Mouse (Mus musculus) Patski (cell line): ENCODE data around the gene Gosr1. TPM values are rescaled to one million over a fixed set of nuclear protein-coding genes. Genes with fewer than 3 reads are reported as not detected.

ENCODE experiments used
- ATAC-seq: fragments of 100-300 bp; one replicate; pipeline ENCODE4 v1.8.0; 2021
- CTCF ChIA-PET: fragments of 350-600 bp; sonication (Branson Sonifier 250); formaldehyde crosslinking; loops from one replicate; lab custom pipeline; 2022; ENCODE audit warnings: inconsistent platforms; lab: Charles Lee
- POLR2A ChIA-PET: fragments of 350-600 bp; sonication (Branson Sonifier 250); formaldehyde crosslinking; loops from one replicate; lab custom pipeline; 2022; ENCODE audit warnings: antibody characterized with exemption, inconsistent platforms; lab: Charles Lee
- DNase-seq: peaks from one replicate; pipeline ENCODE4 v3.0.0-alpha.2; 2011; ENCODE audit warnings: low read depth, low spot score
- H3K27me3 ChIP-seq: fragments of 371-371 bp; one replicate; pipeline ENCODE4 v1.5.1; 2021
- CTCF ChIP-seq: fragments of 100-300 bp; IDR thresholded peaks from one replicate; pipeline ENCODE4 v1.5.1; 2021
- in situ Hi-C: fragments of 300-500 bp; cut with MboI; formaldehyde crosslinking; loops from 3 replicates; pipeline ENCODE4 v1.11.1; 2018; ENCODE audit warnings: low pct_unique_long_range_greater_than_20kb, mixed read lengths
- polyA plus RNA-seq: library from polyadenylated mRNA; unstranded; gene quantifications from one replicate; pipeline ENCODE4 v1.2.3, GENCODE M21; 2021

Gosr1 gene
- polyA plus RNA-seq, 1 experiment from 2014 or later: 49.7 TPM

DNA sequence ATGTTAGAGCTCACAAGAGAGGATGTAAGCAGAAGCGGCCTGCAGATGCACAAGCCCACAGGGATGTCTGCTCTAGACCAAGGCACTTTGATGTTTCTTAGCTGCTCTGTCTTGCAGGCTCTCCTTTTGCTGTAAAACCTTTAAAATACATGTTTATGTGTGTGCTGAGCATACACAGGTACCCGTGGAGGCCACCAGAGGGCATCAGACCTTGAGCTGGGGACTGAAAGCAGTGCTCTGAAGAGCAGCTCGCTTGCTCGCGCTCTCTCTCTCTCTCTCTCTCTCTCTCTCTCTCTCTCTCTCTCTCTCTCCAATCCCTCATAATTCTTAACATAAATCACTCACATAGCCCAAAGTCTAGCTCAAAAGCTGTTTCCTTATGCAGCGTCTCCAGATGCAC is 24.3 kb downstream of the Gosr1 start:
- CTCF ChIA-PET: interaction anchor here (0.7 to 2.0 kb wide), 9 partner anchors 9 to 83 kb away, joined by 3 to 7 read pairs (median 4); partner anchors contain the start of gene Trarg1
- DNase-seq: no peak
- POLR2A ChIA-PET: no interaction called here
- in situ Hi-C loops: loop anchor here (5.0 kb wide), 1 partner anchor 52 kb away; no protein-coding TSS in a partner anchor
- no peak for ATAC-seq
- H3K27me3 ChIP-seq: no peaks in the 10 kb centered on the region
- peak; percentile 75 for TF ChIP-seq CTCF

DNA sequence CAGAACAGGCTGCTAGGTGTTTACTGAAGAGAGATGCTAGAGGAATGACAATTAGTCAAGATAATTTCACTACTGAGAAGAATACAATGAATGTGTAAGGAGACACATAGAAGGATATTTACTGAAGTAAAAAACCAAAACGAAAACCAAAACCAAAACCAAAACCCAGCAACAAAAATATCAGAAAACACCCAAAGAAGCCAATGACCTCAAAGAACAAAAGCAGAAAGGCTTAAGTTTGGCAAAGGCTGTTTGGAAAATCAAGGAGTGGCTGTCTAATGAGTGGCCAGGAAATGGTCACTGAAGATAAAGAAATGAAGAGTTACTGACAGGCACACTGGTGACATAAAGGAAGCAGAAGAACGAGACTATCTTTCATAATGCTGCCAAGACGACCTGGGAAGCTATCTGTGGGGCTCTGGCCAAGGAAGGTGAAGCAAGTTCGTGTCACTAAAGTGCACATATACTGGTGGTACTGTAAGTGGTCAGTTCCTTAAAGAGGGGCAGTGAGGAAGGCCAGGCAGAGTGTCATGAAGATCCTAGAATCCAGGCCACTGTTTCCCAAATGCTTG is 27.5 kb downstream of the Gosr1 start:
- CTCF ChIA-PET: no interaction called here
- no peak for TF ChIP-seq CTCF
- in situ Hi-C loops: loop anchor here (5.0 kb wide), 1 partner anchor 49 kb away; no protein-coding TSS in a partner anchor
- POLR2A ChIA-PET: no interaction called here
- ATAC-seq (no peak), DNase-seq (no peak)
- no peaks in the 10 kb centered on the region for H3K27me3 ChIP-seq

DNA sequence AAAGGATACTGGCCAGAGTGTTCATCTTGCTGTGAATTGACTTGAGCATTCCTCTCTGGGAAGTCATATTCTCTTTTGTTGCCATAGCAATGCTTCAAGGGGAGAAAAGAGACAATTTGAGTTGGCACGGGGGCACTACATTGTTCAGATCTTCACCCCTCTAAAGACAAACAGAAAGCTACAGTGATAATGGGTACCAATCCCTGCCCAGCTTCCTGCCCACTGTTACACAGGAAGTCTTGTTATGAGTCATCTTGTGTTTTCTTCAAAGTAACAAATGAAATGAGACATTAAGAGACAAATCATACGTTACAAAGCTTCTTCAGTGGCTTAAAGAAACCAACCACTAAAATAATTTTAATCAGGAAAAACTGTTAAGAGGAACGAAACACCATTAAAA is 28.8 kb downstream of the Gosr1 start:
- no peak for TF ChIP-seq CTCF
- CTCF ChIA-PET: no interaction called here
- in situ Hi-C loops: no loop called here
- POLR2A ChIA-PET: interaction anchor here (0.6 kb wide), 1 partner anchor 10 kb away, joined by 3 read pairs; no protein-coding TSS in a partner anchor
- no peaks in the 10 kb centered on the region for H3K27me3 ChIP-seq
- no peak for ATAC-seq
- DNase-seq: no peak

DNA sequence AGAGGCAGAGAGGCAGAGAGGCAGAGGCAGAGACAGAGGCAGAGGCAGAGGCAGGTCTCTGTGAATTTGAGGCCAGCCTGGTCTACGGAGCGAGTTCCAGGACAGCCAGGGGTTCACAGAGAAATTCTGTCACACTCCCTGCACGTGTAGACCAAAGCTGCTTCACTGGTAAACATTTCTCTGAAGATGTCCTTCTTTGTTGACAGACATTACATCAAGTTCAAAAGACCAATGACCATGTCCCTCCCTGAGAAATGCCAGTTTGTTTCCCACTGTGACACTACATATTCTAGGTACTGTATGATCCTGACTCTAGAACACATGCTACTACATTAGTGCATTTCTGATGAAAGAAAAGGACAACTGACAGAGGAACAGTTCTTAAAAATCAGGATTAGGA is 32.7 kb downstream of the Gosr1 start:
- ATAC-seq (no peak), DNase-seq (no peak)
- in situ Hi-C loops: no loop called here
- ChIA-PET CTCF (interaction anchor here (1.3 kb wide), 1 partner anchor 8 kb away, joined by 5 read pairs; no protein-coding TSS in a partner anchor), POLR2A (interaction anchor here (0.5 kb wide), 1 partner anchor 46 kb away, joined by 4 read pairs; no protein-coding TSS in a partner anchor)
- no peaks in the 10 kb centered on the region for H3K27me3 ChIP-seq
- no peak for TF ChIP-seq CTCF

DNA sequence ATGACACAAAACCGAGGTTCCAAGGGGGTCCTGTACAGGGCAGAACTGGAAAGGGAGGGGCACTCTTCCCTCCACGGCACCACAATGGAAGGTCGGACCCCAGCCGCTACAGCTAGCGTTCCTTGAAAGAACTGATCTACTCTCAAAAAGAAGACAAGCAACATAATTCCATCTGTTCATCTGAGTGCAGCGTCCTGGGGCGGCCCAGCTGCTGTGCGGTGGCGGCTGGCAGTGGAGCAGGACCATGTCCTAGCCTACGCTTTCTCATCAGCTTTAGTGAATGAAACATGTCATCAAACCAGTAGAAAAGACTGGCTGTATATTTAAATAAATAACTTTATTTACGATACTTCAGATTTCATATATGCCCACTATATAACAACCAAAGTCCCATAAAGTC is 35.3 kb downstream of the Gosr1 start:
- ChIA-PET CTCF (no interaction called here), POLR2A (no interaction called here)
- H3K27me3 ChIP-seq: no peaks in the 10 kb centered on the region
- no peak for TF ChIP-seq CTCF
- ATAC-seq (no peak), DNase-seq (no peak)
- in situ Hi-C loops: no loop called here

DNA sequence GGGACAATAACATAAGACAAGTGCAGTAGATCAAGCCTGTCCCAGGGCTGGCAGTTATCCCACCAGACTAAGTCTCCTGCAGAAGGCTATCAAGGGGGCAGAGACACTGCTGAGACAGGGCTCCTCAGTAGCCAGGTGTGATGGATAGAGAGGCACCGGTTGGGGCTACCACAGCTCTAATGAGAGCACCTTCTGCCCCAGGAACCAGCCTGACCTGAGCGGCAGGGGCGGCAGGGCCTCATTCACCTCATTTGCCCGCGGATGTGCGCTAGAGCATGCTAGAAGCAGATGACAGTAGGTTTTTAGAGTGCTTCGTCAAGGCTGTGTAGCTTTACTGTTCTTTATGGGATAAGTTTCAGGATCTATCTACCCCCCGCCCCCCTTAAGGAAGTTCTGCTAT is 39.5 kb downstream of the Gosr1 start:
- ATAC-seq (no peak), DNase-seq (no peak)
- H3K27me3 ChIP-seq: no peaks in the 10 kb centered on the region
- in situ Hi-C loops: no loop called here
- ChIA-PET POLR2A (interaction anchor here (0.7 kb wide), 2 partner anchors 10 to 136 kb away, joined by 3 read pairs; no protein-coding TSS in a partner anchor), CTCF (interaction anchor here (1.7 kb wide), 1 partner anchor 15 kb away, joined by 7 read pairs; no protein-coding TSS in a partner anchor)
- TF ChIP-seq CTCF: no peak

DNA sequence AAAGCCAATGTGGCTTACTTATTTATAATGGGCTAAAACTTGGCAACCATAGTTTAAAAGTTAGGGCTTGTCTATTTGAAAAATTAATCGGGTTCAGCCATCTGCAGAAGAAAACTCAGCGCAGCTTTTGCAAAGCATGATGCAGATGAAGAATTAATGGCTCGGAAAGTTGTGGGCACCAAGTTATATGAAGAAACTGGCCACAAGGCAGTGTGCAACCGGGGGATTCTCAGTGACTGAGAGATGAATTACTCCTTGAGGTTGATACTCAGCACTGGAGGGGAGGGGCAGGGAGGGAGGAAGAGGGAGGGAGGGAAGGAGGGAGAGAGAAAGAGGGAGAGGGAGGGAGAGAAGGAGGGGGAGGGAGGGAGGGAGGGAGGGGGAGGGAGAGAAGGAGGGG is 46.4 kb downstream of the Gosr1 start:
- TF ChIP-seq CTCF: no peak
- ATAC-seq: peak; percentile 65
- peaks cover 3% of the 10 kb centered on the region for H3K27me3 ChIP-seq
- ChIA-PET CTCF (no interaction called here), POLR2A (no interaction called here)
- in situ Hi-C loops: no loop called here
- peak; percentile 66 for DNase-seq

DNA sequence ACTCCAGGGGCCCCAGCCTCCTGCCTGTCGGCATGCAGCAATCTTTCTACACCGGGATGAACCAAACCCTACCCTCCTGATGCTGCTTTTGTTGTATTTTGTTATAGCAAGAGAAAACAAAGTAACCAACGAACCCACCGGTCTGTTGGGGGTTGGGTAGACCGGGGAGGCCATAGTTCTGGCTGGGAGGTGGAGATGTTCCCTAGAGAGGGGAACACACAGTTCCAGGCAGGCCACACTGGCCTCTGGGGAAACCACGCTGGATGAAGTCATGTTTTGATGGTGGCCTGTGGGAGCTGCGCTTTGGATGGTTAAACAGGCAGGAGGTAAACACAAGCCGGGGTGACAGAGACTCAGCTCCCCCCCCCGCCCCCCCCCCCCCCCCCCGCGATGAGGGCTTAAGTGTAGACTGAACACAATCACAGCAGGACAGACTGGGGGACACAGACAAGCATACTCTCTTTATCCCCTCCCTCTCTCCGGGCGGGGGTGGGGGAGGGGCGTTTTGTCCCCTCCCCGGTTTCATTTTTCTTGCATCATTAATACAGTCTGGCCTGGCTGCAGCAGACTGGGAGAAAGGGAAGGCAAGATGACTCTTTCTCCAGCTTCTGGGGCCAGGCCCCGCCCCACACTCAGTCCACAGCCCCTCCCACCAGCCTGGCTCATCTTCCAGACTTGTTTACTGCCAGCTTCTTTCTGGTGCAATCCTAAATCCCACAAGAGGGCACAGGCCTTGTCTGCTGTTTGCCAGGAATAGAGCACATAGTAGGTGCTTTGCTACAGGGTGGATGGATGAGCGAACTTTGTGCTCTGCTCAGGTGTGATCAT is 53.5 kb downstream of the Gosr1 start:
- ATAC-seq: peak; percentile 48
- in situ Hi-C loops: no loop called here
- peak; percentile 56 for DNase-seq
- ChIA-PET POLR2A (interaction anchor here (0.6 kb wide), 1 partner anchor 990 kb away, joined by 3 read pairs; no protein-coding TSS in a partner anchor), CTCF (no interaction called here)
- TF ChIP-seq CTCF: no peak
- peaks cover 3% of the 10 kb centered on the region for H3K27me3 ChIP-seq

DNA sequence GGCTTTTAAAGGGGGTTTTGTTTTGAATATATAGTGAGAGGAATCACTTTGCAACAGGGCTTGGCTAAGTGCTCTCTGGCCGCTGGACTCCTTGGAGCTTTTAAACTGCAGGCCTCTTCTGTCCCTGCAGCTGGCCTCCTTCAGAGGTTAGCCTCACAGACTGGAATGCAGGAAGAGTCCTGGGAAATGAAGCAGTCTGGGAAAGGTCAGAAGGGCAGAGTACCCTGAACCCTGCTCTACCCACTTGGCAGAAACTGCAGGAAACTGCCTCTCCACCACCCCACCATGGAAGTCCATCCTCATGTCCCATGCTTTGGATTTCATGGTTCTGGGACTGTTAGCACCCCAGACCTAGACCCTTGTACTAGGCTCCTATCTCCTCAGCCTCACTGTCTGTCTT is 54.5 kb downstream of the Gosr1 start:
- POLR2A ChIA-PET: no interaction called here
- H3K27me3 ChIP-seq: peaks cover 3% of the 10 kb centered on the region
- in situ Hi-C loops: no loop called here
- CTCF ChIA-PET: no interaction called here
- TF ChIP-seq CTCF: no peak
- ATAC-seq (no peak), DNase-seq (no peak)

DNA sequence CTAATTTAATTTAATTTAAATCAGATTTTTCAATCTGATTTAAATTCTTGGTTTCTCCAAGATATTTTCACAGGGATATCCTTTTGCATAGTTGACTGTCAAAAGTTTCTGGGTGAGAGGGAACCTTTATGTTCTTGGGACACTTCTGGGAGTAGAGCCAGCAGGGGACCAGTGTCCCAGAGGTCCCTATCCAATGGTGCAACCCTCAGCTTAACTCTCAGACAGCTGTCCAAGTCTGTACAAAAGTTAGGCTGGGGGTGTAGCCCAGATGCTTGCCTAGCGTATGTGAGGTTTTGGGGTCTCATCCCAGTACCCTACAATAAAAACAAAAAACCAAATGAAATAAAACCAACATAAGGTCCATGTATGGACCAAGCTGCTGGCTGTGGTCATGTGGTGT is 55.3 kb downstream of the Gosr1 start:
- CTCF ChIA-PET: no interaction called here

DNA sequence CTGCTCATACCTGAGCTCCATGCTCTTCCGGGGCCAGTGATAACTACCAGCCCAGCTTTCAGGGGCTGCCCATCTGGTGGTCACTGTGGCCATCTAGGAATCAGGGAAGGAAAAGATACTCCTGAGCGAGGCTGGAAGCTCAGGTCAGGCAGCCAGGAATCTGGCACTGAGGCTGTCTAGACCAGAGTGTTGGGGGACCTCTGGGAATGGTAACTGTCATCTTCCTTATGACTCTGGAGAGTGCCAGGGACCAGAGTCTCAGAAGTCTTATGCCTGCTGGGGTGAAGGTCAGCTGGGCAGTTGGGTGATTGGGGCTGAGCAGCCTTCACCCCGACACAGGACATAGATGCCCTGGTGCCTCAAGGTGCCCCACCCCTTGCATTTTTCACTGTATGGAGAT is 55.7 kb downstream of the Gosr1 start:
- no peak for DNase-seq
- in situ Hi-C loops: no loop called here
- CTCF ChIA-PET: no interaction called here
- H3K27me3 ChIP-seq: peaks cover 3% of the 10 kb centered on the region
- TF ChIP-seq CTCF: no peak
- POLR2A ChIA-PET: no interaction called here
- ATAC-seq: no peak

More for the DNA sequence above, 55.3 kb downstream of the Gosr1 start:
- in situ Hi-C loops: no loop called here
- TF ChIP-seq CTCF: no peak
- POLR2A ChIA-PET: no interaction called here
- ATAC-seq: no peak
- no peak for DNase-seq
- H3K27me3 ChIP-seq: peaks cover 3% of the 10 kb centered on the region
